Mouse (Mus musculus) limb, embryonic 14.5 days (tissue): ENCODE measurements around the gene Aff3. TPM values are rescaled to one million over a fixed set of nuclear protein-coding genes. Genes with fewer than 3 reads are reported as not detected.
"Not testable (repeated sequence)": the region's sequence is repeated elsewhere in the genome, so short reads cannot be mapped to it uniquely, and the experiment has no call there.

Source experiments
- ATAC-seq: fragments of 200-750 bp; cut with Nextera tagmentation; 2 replicates; pipeline ENCODE4 v1.8.0; 2017; ENCODE audit warnings: low read depth, moderate number of reproducible peaks, moderate TSS enrichment; ENCODE audit not compliant: low FRiP score
- DNase-seq: peaks from one replicate; pipeline ENCODE4 v3.0.0-alpha.2; 2015; ENCODE audit warnings: low spot score
- H3K27ac ChIP-seq: fragments of 300-500 bp; sonication (generic); replicated peaks from 2 replicates; pipeline ENCODE4 v1.5.1; 2014; ENCODE audit warnings: low read depth, mild to moderate bottlenecking, low read length, moderate library complexity, mixed read lengths
- H3K27me3 ChIP-seq: fragments of 300-500 bp; sonication (generic); 2 replicates; pipeline ENCODE4 v1.6.1; 2014; ENCODE audit warnings: low read length, mixed read lengths; ENCODE audit not compliant: control insufficient read depth, insufficient read depth
- H3K36me3 ChIP-seq: fragments of 300-500 bp; sonication (generic); 2 replicates; pipeline ENCODE4 v1.6.1; 2014; ENCODE audit warnings: mild to moderate bottlenecking, low read length, moderate library complexity, mixed read lengths; ENCODE audit not compliant: control insufficient read depth, insufficient read depth
- H3K4me1 ChIP-seq: fragments of 300-500 bp; sonication (generic); 2 replicates; pipeline ENCODE4 v1.6.1; 2014; ENCODE audit warnings: antibody characterized with exemption, low read length, mixed read lengths; ENCODE audit not compliant: control insufficient read depth, insufficient read depth
- H3K4me2 ChIP-seq: fragments of 300-500 bp; sonication (generic); replicated peaks from 2 replicates; pipeline ENCODE4 v1.6.1; 2014; ENCODE audit warnings: low read depth, mild to moderate bottlenecking, low read length, moderate library complexity; ENCODE audit not compliant: severe bottlenecking
- H3K4me3 ChIP-seq: fragments of 300-500 bp; sonication (generic); replicated peaks from 2 replicates; pipeline ENCODE4 v1.5.1; 2014; ENCODE audit warnings: low read length
- H3K9ac ChIP-seq: fragments of 300-500 bp; sonication (generic); 2 replicates; pipeline ENCODE4 v1.6.1; 2014; ENCODE audit warnings: mild to moderate bottlenecking, low read depth, low read length, moderate library complexity; ENCODE audit not compliant: severe bottlenecking
- H3K9me3 ChIP-seq: fragments of 300-500 bp; sonication (generic); 2 replicates; pipeline ENCODE4 v1.6.1; 2016; ENCODE audit warnings: low read length; ENCODE audit not compliant: control insufficient read depth
- POLR2A ChIP-seq: fragments of 200-500 bp; IDR thresholded peaks from 2 replicates; pipeline ENCODE4 v1.8.0; 2012; ENCODE audit warnings: inconsistent platforms, mild to moderate bottlenecking, moderate library complexity, borderline replicate concordance; ENCODE audit not compliant: insufficient read depth, insufficient read length; ENCODE audit errors: extremely low read depth
- WGBS: fragments of 180-500 bp; shearing (Covaris S2); extraction: QIAGEN DNeasy Blood & Tissue Kit; methylation state at CpG from one replicate; pipeline ENCODE4 v1.1.7; 2014; 5-methylcytosine and 5-hydroxymethylcytosine counted together
- polyA plus RNA-seq, 2 experiments: library from polyadenylated mRNA; depleted of rRNA in 1 of 2; stranded (reverse) in 1 of 2; unstranded in 1 of 2; fragments of >200 nt; fragmentation: Nextera tagmentation in 1 of 2; extraction: Ambion mirVana in 1 of 2; gene quantifications; 2 replicates each; pipeline versions ENCODE4 v1.2.1 to v1.2.3; 2012 to 2014

The Aff3 gene
- polyA plus RNA-seq, 2 experiments: 20.4 to 22.4 TPM

- ATAC-seq (peak; percentile 86), DNase-seq (peak; percentile 74)
- no peaks in the 10 kb centered on the region for H3K9me3 ChIP-seq
- peak overlapping the region; percentile 67 for H3K27ac ChIP-seq
- H3K9ac ChIP-seq: no peak overlapping the region
- WGBS: 19% methylated on average over 12 of the region's 12 CpGs
- H3K36me3 ChIP-seq: peaks cover 4% of the 10 kb centered on the region; the same call in 1 of the 2 replicates
- H3K4me3 ChIP-seq: no peak overlapping the region
- no peaks in the 10 kb centered on the region for H3K27me3 ChIP-seq
- H3K4me1 ChIP-seq: peaks cover 44% of the 10 kb centered on the region
- TF ChIP-seq POLR2A: no peak
- no peak overlapping the region for H3K4me2 ChIP-seq
These were observed 228.0 kb downstream of the Aff3 start for GRCm38 (mm10) chr1:38436471-38437340.

GRCm38 (mm10) chr1:38430311-38430710 lies 234.4 kb downstream of the Aff3 start:
- H3K9me3 ChIP-seq, H3K4me2 ChIP-seq, H3K9ac ChIP-seq, H3K27me3 ChIP-seq, DNase-seq, H3K4me1 ChIP-seq, H3K4me3 ChIP-seq, H3K36me3 ChIP-seq, H3K27ac ChIP-seq, ATAC-seq: not testable (repeated sequence)
- 93% methylated on average over 10 of the region's 12 CpGs for WGBS

GRCm38 (mm10) chr1:38428708-38429683 lies 235.8 kb downstream of the Aff3 start:
- H3K27me3 ChIP-seq: no peaks in the 10 kb centered on the region
- TF ChIP-seq POLR2A: no peak
- no peaks in the 10 kb centered on the region for H3K9me3 ChIP-seq
- H3K9ac ChIP-seq: no peak overlapping the region
- no peak overlapping the region for H3K4me3 ChIP-seq
- H3K4me2 ChIP-seq: no peak overlapping the region
- whole genome bisulfite sequencing: 64% methylated on average over 13 of the region's 13 CpGs
- no peak for DNase-seq
- no peaks in the 10 kb centered on the region for H3K36me3 ChIP-seq
- H3K4me1 ChIP-seq: no peaks in the 10 kb centered on the region
- ATAC-seq: no peak
- no peak overlapping the region for H3K27ac ChIP-seq

- ATAC-seq (no peak), DNase-seq (no peak)
- H3K27ac ChIP-seq: no peak overlapping the region
- no peak for TF ChIP-seq POLR2A
- 89% methylated on average over 6 of the region's 6 CpGs for WGBS
- H3K4me3 ChIP-seq: no peak overlapping the region
- H3K27me3 ChIP-seq: no peaks in the 10 kb centered on the region
- H3K4me2 ChIP-seq: no peak overlapping the region
- peaks cover 9% of the 10 kb centered on the region; the same call in 1 of the 2 replicates for H3K4me1 ChIP-seq
- H3K9me3 ChIP-seq: no peaks in the 10 kb centered on the region
- no peak overlapping the region for H3K9ac ChIP-seq
- no peaks in the 10 kb centered on the region for H3K36me3 ChIP-seq
These were observed 241.8 kb downstream of the Aff3 start for GRCm38 (mm10) chr1:38422921-38423320.

GRCm38 (mm10) chr1:38419331-38419730 lies 245.4 kb downstream of the Aff3 start:
- Histone ChIP-seq H3K9me3 (no peaks in the 10 kb centered on the region), H3K27me3 (no peaks in the 10 kb centered on the region), H3K4me2 (no peak overlapping the region), H3K9ac (no peak overlapping the region), H3K36me3 (no peaks in the 10 kb centered on the region), H3K27ac (no peak overlapping the region), H3K4me1 (peaks cover 12% of the 10 kb centered on the region; the same call in 1 of the 2 replicates), H3K4me3 (no peak overlapping the region)
- 71% methylated on average over 4 of the region's 4 CpGs for WGBS
- ATAC-seq (no peak), DNase-seq (no peak)
- no peak for TF ChIP-seq POLR2A
